Mouse (Mus musculus) limb, embryonic 14.5 days (tissue): ENCODE measurements around the gene Mbnl1. TPM values are rescaled to one million over a fixed set of nuclear protein-coding genes. Genes with fewer than 3 reads are reported as not detected.

Experiments
- ATAC-seq: fragments of 200-750 bp; cut with Nextera tagmentation; 2 replicates; pipeline ENCODE4 v1.8.0; 2017; ENCODE audit warnings: low read depth, moderate number of reproducible peaks, moderate TSS enrichment; ENCODE audit not compliant: low FRiP score
- DNase-seq: peaks from one replicate; pipeline ENCODE4 v3.0.0-alpha.2; 2015; ENCODE audit warnings: low spot score
- H3K27ac ChIP-seq: fragments of 300-500 bp; sonication (generic); replicated peaks from 2 replicates; pipeline ENCODE4 v1.5.1; 2014; ENCODE audit warnings: low read depth, mild to moderate bottlenecking, low read length, moderate library complexity, mixed read lengths
- H3K27me3 ChIP-seq: fragments of 300-500 bp; sonication (generic); 2 replicates; pipeline ENCODE4 v1.6.1; 2014; ENCODE audit warnings: low read length, mixed read lengths; ENCODE audit not compliant: control insufficient read depth, insufficient read depth
- H3K36me3 ChIP-seq: fragments of 300-500 bp; sonication (generic); 2 replicates; pipeline ENCODE4 v1.6.1; 2014; ENCODE audit warnings: mild to moderate bottlenecking, low read length, moderate library complexity, mixed read lengths; ENCODE audit not compliant: control insufficient read depth, insufficient read depth
- H3K4me1 ChIP-seq: fragments of 300-500 bp; sonication (generic); 2 replicates; pipeline ENCODE4 v1.6.1; 2014; ENCODE audit warnings: antibody characterized with exemption, low read length, mixed read lengths; ENCODE audit not compliant: control insufficient read depth, insufficient read depth
- H3K4me2 ChIP-seq: fragments of 300-500 bp; sonication (generic); replicated peaks from 2 replicates; pipeline ENCODE4 v1.6.1; 2014; ENCODE audit warnings: low read depth, mild to moderate bottlenecking, low read length, moderate library complexity; ENCODE audit not compliant: severe bottlenecking
- H3K4me3 ChIP-seq: fragments of 300-500 bp; sonication (generic); replicated peaks from 2 replicates; pipeline ENCODE4 v1.5.1; 2014; ENCODE audit warnings: low read length
- H3K9ac ChIP-seq: fragments of 300-500 bp; sonication (generic); 2 replicates; pipeline ENCODE4 v1.6.1; 2014; ENCODE audit warnings: mild to moderate bottlenecking, low read depth, low read length, moderate library complexity; ENCODE audit not compliant: severe bottlenecking
- H3K9me3 ChIP-seq: fragments of 300-500 bp; sonication (generic); 2 replicates; pipeline ENCODE4 v1.6.1; 2016; ENCODE audit warnings: low read length; ENCODE audit not compliant: control insufficient read depth
- POLR2A ChIP-seq: fragments of 200-500 bp; IDR thresholded peaks from 2 replicates; pipeline ENCODE4 v1.8.0; 2012; ENCODE audit warnings: inconsistent platforms, mild to moderate bottlenecking, moderate library complexity, borderline replicate concordance; ENCODE audit not compliant: insufficient read depth, insufficient read length; ENCODE audit errors: extremely low read depth
- WGBS: fragments of 180-500 bp; shearing (Covaris S2); extraction: QIAGEN DNeasy Blood & Tissue Kit; methylation state at CpG from one replicate; pipeline ENCODE4 v1.1.7; 2014; 5-methylcytosine and 5-hydroxymethylcytosine counted together
- polyA plus RNA-seq, 2 experiments: library from polyadenylated mRNA; depleted of rRNA in 1 of 2; stranded (reverse) in 1 of 2; unstranded in 1 of 2; fragments of >200 nt; fragmentation: Nextera tagmentation in 1 of 2; extraction: Ambion mirVana in 1 of 2; gene quantifications; 2 replicates each; pipeline versions ENCODE4 v1.2.1 to v1.2.3; 2012 to 2014

The Mbnl1 gene
- polyA plus RNA-seq, 2 experiments = 40.2 to 124 TPM

DNA sequence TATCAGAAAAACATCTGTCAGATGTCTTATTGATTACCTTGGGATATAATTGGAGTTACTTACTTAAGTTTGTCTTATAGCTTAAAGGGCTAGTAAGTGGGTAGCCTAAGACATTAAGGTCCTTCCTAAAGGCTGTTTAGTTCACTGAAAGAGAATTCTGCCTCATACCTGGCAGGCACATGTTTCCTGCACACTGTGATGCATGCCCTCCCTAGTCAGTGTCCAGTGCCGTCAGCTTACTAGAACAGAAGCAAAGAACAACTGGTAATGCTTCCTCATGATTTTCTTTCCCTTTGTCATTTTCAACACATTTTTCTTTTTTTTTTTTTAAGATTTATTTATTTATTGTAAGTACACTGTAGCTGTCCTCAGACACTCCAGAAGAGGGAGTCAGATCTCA is 51.5 kb downstream of the Mbnl1 start:
- ATAC-seq = no peak
- Histone ChIP-seq H3K9me3 (no peaks in the 10 kb centered on the region), H3K36me3 (no peaks in the 10 kb centered on the region), H3K4me3 (no peak overlapping the region), H3K9ac (no peak overlapping the region), H3K4me1 (peaks cover 12% of the 10 kb centered on the region), H3K27me3 (no peaks in the 10 kb centered on the region), H3K4me2 (no peak overlapping the region), H3K27ac (no peak overlapping the region)
- no peak for TF ChIP-seq POLR2A
- 81% methylated on average over 1 of the region's 1 CpGs for WGBS
- no peak for DNase-seq

DNA sequence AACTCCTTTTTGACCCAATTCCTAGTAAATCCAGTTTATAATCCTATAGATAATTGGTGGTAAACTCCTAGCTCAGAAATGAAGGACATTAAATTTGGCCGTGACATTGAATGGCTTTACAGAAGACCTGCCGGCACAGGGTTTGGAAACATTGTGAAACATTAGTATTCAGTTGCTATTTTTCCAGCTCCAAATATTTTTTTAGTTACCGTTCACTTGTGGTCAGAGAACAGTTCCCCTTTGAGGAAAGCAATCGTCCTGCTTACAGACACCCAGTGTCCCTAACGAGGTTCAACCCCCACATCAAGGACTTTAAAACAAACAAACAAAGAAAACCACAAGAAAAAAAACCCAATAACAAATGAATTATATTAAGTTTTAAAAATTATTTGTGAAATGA is 58.7 kb downstream of the Mbnl1 start:
- Histone ChIP-seq H3K4me3 (no peak overlapping the region), H3K9me3 (no peaks in the 10 kb centered on the region), H3K9ac (no peak overlapping the region), H3K4me1 (peaks cover 29% of the 10 kb centered on the region), H3K27ac (no peak overlapping the region), H3K4me2 (peak overlapping the region; percentile 18), H3K36me3 (no peaks in the 10 kb centered on the region), H3K27me3 (no peaks in the 10 kb centered on the region)
- no peak for ATAC-seq
- WGBS = 36% methylated on average over 5 of the region's 5 CpGs
- TF ChIP-seq POLR2A = no peak
- no peak for DNase-seq

DNA sequence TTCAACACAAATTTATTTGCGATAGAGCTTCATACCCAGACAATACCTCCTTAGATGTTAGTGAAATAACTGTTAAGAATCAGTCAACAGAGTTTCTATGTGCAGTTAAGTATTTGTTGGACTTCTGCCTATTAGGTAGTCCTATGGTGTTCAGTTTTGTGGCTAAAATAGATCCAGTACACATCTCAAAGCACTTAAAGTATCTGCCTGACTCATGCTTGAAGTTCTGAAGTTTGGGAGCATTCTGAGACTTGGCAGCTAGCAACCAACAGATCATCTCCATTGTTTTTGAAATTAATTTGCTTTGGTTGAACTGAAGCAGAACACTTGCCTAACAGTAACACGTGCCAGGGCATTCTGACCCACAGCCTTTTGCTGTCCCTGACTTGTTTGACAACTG is 59.2 kb downstream of the Mbnl1 start:
- no peak overlapping the region; the same call in 1 of the 2 replicates for H3K4me2 ChIP-seq
- no peaks in the 10 kb centered on the region for H3K36me3 ChIP-seq
- ATAC-seq = no peak
- TF ChIP-seq POLR2A = no peak
- H3K27me3 ChIP-seq = no peaks in the 10 kb centered on the region
- no peaks in the 10 kb centered on the region for H3K9me3 ChIP-seq
- peak overlapping the region; percentile 65 for H3K27ac ChIP-seq
- DNase-seq = no peak
- no peak overlapping the region for H3K9ac ChIP-seq
- no peak overlapping the region for H3K4me3 ChIP-seq
- H3K4me1 ChIP-seq = peaks cover 29% of the 10 kb centered on the region
- 53% methylated on average over 2 of the region's 2 CpGs for WGBS

DNA sequence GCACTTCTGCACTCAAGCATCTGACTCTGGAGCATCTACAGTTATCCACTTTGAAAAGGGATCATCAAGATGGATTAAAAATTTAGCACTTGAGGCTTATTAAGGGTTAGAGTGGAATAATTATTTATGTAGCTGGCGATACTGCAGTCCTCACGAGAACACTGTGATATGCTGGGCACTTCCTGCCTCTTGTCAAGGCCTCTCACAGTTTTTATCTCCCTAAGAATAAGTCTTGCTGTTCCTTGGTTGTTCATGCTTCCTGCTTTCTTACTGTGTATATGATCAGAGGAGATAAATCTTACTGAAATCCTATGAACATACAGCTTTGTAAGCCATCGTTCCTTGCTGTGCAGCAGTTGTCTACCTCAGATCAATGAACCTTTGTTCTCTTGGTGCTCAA is 62.6 kb downstream of the Mbnl1 start:
- no peak for TF ChIP-seq POLR2A

DNA sequence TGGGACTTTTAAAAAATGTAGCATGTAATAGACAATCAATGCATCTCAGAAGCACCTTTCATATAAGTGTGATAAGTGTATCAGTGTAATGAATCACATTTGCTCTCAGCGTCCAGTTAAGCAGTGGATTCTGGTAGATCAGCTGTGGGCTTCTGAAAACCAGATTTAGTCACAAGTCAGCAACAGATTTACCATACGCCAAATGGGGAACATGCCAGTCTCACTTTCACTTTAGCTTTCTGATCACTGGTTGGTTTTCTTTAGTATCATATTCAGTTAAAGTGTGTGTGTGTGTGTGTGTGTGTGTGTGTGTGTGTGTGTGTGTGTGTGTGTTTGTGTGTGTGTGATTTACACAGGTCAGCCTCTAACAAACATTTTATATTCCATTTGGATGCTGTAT is 64.4 kb downstream of the Mbnl1 start:
- Histone ChIP-seq H3K27me3 (no peaks in the 10 kb centered on the region), H3K4me2 (no peak overlapping the region), H3K9ac (no peak overlapping the region), H3K27ac (no peak overlapping the region), H3K4me3 (no peak overlapping the region), H3K9me3 (no peaks in the 10 kb centered on the region), H3K36me3 (no peaks in the 10 kb centered on the region), H3K4me1 (peaks cover under 1% of the 10 kb centered on the region; the same call in 1 of the 2 replicates)
- no peak for TF ChIP-seq POLR2A
- ATAC-seq (no peak), DNase-seq (no peak)
- WGBS = 73% methylated on average over 2 of the region's 2 CpGs

More for the DNA sequence above, 62.6 kb downstream of the Mbnl1 start:
- DNase-seq (no peak), ATAC-seq (no peak)
- H3K27me3 ChIP-seq = no peaks in the 10 kb centered on the region
- H3K4me1 ChIP-seq = peaks cover 14% of the 10 kb centered on the region
- H3K9me3 ChIP-seq = no peaks in the 10 kb centered on the region
- no peak overlapping the region for H3K9ac ChIP-seq
- no peak overlapping the region for H3K4me2 ChIP-seq
- no peak overlapping the region for H3K4me3 ChIP-seq
- no peak overlapping the region for H3K27ac ChIP-seq
- WGBS = 66% methylated on average over 3 of the region's 3 CpGs
- H3K36me3 ChIP-seq = no peaks in the 10 kb centered on the region

DNA sequence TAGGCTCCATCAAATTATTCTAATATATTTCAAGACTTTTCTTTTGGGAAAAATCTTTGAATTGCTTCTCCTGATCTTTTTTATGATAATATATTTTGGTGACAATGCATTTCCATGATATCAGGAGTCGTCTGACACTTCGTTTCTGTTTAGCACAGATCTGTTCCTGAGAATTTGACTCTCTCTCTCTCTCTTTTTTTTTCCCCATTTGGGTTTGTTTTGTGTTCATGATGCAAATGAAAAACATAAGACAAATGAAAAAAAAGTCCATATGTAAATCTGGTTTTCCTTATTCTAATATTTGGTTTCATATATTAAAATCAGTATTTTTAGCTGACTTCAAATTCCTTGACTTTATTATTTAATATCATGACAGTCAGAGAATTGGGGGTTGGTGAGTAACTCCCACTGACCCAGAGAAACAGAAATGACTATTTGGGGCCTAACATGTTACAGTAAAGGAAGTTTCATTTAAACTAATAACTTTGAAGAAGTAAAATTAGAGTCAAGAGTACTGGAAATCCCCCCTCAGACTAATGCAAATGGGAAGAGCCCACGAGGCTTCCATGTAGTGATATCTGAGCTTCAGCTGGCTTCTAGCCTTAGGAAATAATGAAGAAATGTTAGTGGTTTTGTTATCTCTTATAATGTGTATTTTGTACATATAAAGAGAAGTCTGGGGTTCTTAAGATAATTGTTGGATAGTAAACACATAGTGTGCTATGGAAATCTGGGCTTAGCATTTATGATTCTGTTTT is 65.8 kb downstream of the Mbnl1 start:
- no peak for TF ChIP-seq POLR2A
- Histone ChIP-seq H3K4me2 (no peak overlapping the region), H3K4me3 (no peak overlapping the region), H3K9me3 (no peaks in the 10 kb centered on the region), H3K9ac (no peak overlapping the region), H3K27me3 (no peaks in the 10 kb centered on the region), H3K27ac (no peak overlapping the region), H3K4me1 (no peaks in the 10 kb centered on the region), H3K36me3 (no peaks in the 10 kb centered on the region)
- DNase-seq (no peak), ATAC-seq (no peak)
- WGBS = 79% methylated on average over 3 of the region's 3 CpGs
